Mouse (Mus musculus) embryo, embryonic 10.5 days (tissue): ENCODE results near the gene P2ry1.

ENCODE experiments used
- DNase-seq: peaks from one replicate; pipeline ENCODE4 v3.0.0-alpha.2; 2015; ENCODE audit warnings: low spot score

Gene P2ry1

DNA sequence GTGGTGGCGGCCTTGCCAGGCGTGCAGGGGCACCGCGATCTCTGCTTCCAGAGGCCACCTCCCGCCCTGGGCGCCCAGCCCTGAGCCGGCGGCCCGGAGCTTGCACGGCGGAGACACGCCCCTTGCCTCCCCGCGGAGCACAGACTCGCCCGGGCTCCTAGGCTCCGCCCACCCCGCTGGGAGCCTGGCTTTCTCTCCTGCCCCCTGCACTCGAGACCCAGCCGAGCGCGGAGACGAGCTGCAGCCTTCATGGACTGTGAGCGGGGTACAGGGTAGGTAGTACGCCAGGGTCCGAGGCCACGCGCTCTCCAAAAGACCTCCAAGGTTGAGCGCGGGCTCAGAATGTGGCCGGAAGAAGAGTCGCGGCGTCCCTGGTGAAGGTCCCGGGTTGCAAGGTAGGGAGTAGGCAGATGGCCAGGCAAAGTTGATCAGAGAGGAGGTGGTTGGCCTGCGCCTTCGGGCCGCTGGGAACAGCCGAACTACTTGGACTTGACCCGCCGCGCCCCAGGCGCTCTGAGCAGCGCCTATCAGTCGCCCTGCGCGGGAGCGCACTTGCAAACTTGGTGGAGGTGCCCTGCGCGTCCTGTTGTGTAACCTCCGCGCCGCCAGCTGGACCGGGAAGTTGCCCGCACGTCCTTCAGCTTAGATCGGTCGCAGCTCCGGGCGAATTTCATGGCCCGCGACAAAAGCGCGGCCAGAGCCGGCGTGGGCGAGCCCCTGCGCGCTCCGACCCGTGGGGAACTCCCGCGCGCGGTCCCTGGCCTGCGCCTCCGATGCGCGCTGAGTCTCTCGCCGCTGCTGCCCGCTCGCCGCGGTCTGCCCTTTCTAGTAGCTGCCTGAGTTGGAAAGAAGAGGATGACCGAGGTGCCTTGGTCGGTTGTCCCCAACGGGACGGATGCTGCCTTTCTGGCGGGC lies at the start of gene P2ry1:
TSS of gene P2ry1 (plus strand) at position 209 of the 915 bp plus-strand sequence.
- peak; percentile 87 for DNase-seq

DNA sequence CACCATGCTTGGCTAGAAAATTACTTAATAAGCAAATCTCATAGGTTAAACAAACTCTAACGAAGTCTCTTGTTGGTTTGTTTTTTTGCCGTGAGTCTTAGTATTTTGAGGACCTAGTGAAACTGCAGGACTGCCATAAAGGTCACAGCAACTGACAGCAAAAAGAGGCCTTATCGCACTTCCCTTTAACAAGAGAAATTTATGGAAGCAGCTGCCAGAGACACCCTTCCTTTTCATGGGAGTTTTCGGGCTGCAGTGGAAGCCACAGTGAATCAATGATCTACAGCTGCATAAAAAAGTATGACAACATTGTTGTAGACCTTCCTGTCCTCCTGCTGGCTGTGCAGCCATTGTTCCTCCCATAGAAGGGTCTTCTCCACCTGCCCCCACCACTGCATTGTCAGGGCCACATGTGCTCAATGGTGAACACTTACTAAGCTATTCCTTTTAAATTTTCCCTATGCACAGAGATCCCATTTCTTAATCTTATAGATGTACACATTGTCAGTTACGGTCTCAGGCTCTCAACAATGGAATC lies 49.3 kb upstream of the P2ry1 start:
- no peak for DNase-seq

- DNase-seq: no peak
Observed at GRCm38 (mm10) chr3:60954073-60954472, 48.5 kb upstream of the P2ry1 start.

DNA sequence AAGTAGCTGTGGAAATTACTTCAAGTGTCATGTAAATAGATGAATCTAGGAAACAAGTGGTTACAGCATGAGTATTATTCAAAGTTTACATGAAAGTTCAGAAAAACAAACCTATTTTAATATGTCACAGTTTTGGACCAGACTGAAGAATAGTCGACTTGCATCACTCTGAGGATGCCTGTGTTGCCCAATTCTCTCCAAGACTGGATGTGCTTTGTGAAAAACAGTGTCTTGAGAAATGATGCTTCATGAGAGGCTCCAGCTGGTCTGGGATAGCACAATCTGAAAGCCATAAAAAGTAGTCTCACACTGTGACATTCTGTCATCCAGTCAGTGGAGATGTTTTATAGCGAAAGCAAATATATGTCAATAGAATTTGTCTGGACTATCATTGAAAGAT lies 43.8 kb upstream of the P2ry1 start:
- DNase-seq: no peak

GRCm38 (mm10) chr3:60965137-60965536 lies 37.5 kb upstream of the P2ry1 start:
- no peak for DNase-seq

DNA sequence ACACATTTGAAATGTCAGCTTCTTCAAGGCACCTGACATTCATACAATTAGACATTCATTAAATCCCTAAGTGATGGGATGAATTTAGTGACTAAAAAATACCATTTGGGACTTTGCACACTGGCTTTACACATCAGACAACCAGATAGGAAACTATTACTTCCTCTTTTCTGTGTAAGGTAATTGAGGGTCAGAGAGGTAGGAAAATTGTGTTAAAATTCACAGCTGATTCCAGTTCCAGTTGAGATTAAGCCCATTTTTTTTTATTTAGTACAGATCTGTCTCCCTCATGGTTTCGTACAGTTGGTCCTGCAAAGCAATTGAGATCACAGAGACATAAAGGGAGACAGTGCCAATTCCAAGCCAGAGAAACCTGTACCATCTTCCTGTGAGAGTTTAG lies 27.7 kb upstream of the P2ry1 start:
- no peak for DNase-seq

GRCm38 (mm10) chr3:60982109-60982508 lies 20.5 kb upstream of the P2ry1 start:
- no peak for DNase-seq

- DNase-seq: no peak
Observed at GRCm38 (mm10) chr3:60998064-60998463, 4.5 kb upstream of the P2ry1 start.

GRCm38 (mm10) chr3:60999715-61000114 lies 2.9 kb upstream of the P2ry1 start:
- DNase-seq: no peak

DNA sequence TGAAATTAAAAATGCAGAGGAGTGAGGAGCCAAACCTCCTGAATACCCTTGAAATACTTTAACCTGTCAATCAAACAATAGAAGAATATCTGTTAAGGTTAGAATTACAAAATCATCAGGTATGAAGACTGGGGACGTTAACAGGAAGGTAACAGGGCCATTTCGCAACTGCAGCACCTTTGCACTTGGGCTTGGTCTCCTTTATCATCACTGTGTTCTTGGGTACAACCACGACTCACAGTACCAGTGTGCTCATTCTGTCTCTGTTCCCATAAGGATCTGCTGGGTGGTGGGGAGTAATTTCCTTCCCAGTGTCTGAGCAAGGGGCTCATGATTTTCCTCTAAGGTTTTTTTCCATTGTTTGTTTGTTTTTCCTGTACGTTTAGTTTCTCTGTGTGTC lies 1.8 kb upstream of the P2ry1 start:
- DNase-seq: no peak

GRCm38 (mm10) chr3:61001852-61002586 lies 576 bp upstream of the P2ry1 start:
- DNase-seq: no peak

DNA sequence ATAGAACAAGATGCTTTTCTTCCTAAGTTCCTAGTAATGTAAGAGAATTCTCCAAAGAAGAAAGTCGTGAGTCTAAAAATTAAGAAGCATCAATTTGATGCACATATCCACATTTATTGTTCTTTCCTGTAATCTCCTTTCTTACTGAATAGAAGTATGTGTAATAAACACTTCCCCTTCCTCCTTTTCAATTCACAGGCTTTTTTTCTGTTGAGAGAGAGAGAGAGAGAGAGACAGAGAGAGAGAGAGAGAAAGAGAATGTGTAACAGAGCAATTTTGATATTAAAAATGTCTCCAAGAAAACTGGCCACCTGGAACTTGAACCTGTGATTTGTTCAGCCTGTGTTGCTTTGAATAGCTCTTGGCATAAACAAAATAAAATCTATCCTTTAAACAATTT lies 2.0 kb downstream of the P2ry1 start:
- no peak for DNase-seq

DNA sequence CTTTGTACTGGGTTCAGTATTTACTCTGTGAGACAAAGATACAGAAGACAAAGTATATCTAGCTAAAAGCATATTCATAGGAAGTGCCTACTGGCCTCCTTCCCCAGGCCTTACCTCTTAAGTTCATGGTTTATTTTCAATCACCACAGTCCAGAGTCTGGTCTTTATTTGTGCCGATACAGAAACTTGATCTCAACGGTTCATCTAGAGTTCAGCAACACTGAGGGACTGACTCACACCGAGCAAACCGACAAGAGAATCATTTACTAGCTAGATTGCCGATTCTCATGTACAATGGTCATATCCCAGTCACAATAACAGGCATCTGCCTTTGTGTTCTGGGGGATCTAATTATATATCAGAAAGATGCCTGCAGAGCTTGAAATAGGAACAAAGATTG lies 9.1 kb downstream of the P2ry1 start:
- peak; percentile 18 for DNase-seq

GRCm38 (mm10) chr3:61012550-61012949 lies 10.0 kb downstream of the P2ry1 start:
- no peak for DNase-seq

DNA sequence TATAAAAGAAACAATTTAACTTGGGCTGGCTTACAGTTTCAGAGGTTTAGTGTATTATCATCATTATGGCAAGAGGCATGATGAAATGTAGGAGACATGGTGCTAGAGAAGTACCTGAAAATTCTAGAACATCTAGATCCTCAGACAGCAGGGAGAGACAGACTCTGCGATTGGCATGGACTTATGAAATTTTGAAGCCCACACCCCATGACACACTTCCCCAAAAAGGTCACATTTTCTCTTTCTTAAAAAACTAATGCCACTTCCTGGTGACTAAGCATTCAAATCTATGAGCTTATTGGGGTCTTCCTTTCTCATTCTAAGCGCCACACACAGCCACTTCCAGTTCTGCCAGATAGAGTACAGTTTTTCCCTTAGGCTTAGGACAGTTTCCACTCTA lies 14.1 kb downstream of the P2ry1 start:
- DNase-seq: no peak

DNA sequence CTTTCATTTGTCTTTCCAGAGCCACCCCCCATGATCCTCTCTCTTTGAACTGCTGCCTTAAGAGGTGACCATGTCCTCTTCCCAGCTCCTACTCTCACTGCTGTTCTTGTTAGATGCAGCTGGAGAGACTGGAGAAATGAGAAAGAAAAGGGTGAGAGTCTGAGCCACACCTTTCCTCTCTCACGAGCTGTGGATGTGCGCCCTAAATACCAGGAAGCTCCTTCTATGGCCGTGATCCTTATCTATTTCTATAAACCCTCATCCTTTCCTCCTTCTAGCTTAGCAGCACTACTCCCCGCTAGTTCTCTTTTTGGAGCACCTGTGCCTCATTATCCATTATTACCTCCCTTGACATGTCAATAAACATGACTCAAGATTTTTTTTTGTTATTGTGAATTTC lies 29.5 kb downstream of the P2ry1 start:
- no peak for DNase-seq

DNA sequence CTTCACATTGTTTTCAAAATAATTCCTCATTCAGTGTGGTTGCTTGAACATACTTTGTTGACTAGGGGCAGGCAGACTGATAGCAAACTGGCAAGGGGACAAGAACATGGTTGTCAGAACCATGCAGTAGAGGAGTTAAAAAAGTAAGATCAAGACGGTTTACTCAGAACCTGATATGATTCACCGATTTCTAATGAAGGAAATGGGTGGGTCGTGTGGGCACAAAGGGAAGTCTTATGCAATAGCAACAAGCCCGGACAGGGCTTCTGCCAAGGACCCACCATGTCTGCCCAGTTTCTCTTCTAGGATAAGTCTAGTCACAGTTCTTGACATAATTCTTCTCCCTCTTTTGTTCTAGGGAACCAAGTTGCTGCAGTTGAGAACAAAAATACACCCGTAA lies 33.0 kb downstream of the P2ry1 start:
- no peak for DNase-seq

DNA sequence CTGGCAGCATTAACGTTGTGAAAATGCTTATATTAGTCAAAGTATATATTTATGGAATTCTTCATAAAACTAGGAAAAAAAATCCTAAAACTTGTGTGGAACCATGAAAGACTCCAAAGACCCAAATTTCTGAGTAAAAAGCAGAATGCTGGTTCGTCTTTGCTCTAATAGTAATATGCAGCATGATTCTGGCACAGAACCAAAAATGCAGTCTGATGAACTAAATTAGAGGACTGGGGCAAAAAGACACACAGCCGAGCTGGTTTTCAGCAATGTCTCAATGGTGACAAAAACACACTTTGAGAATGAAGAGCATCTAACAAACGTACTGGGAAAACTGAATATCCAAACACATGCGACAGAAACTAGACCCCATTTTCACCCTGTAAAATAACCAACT lies 37.3 kb downstream of the P2ry1 start:
- DNase-seq: no peak

- no peak for DNase-seq
Observed at GRCm38 (mm10) chr3:61049976-61050672, 47.5 kb downstream of the P2ry1 start.
